Mouse (Mus musculus): Measurements from ENCODE around the gene Bod1. TPM values are rescaled to one million over a fixed set of nuclear protein-coding genes. Genes with fewer than 3 reads are reported as not detected.

The Bod1 gene
- total and polyA plus RNA-seq, 2 experiments from 2014 or later, result 69.9 to 96.1 TPM

DNA sequence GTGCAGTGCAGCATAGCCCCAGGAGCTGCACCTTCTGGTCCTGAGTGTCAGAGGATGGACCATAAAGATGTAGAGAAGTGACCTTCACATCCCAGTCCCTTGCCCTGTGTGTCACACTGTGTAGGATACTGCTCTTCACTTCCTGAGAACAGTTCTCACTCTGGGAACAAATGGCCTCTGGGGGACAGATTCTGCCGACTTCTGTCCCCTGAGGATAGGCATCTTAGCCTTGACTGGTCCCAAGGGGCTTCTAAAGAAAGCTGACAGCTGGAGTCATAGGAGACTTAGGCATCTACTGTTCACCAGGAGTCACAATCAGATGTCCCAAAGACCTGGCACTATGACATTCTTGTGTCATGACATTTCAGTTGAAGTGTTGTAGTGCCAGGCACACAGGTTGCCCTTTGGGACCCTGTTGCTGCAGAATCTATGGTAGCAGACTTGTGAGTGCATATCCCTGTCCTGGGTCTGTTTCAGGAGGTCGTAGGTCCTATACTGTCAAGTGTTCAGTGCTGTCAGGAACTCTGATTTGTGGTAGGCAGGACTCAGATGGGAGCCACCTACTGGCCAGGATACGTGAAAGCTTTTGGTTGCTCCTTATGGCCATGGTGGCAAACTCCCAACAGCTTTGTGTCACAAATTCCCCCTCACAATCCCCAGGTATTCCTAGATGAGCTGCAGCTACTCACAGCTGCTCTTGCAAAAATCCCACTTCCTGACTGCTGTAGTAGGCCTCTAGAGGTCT lies 30.4 kb downstream of the Bod1 start:
- H3K27ac ChIP-seq (ENCODE audit: low read depth), result no peak overlapping the region
- no peaks in the 10 kb centered on the region for H3K27me3 ChIP-seq (ENCODE audit: control insufficient read depth, insufficient read depth, low read length)
- DNase-seq (ENCODE audit: low spot score), result peak; percentile 19
- no peak for ATAC-seq (ENCODE audit: insufficient read depth, low read depth)
- 35% methylated on average over 3 of the region's 3 CpGs for WGBS
- no peaks in the 10 kb centered on the region for H3K9me3 ChIP-seq (replicated peaks; ENCODE audit: control insufficient read depth, low read length)
- no peaks in the 10 kb centered on the region for H3K4me1 ChIP-seq (ENCODE audit: control insufficient read depth, insufficient read depth)
- H3K4me2 ChIP-seq (ENCODE audit: low read depth, low read length), result no peak overlapping the region
- H3K4me3 ChIP-seq (ENCODE audit: low read depth, low read length), result no peak overlapping the region
- TF ChIP-seq EP300 (IDR thresholded peaks at IDR 0.05; ENCODE audit: low read depth) (no peak), CTCF (IDR thresholded peaks at IDR 0.05; ENCODE audit: low read depth) (peak; percentile 47)
- H3K36me3 ChIP-seq (replicated peaks; ENCODE audit: control insufficient read depth, insufficient read depth, low read length), result no peaks in the 10 kb centered on the region
- H3K9ac ChIP-seq (replicated peaks; ENCODE audit: low read depth, low read length), result no peak overlapping the region

DNA sequence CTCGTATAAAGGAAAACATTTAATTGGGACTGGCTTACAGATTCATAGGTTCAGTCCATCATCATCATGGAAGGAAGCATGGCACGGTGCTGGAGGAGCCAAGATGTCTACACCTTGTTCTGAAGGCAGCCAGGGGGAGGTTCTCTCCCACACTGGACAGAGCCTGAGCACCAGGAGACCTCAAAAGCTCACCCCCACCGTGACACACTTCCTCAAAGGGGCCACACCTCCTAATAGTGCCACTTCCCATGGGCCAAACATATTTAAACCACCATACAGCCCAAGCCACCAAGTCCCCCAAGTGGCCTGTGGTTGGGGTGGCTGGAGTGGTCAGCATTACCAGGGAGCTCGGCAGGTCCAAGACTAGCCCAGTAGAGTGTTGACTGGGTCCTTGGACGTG lies 31.5 kb downstream of the Bod1 start:
- H3K36me3 ChIP-seq (replicated peaks; ENCODE audit: control insufficient read depth, insufficient read depth, low read length), result no peaks in the 10 kb centered on the region
- DNase-seq (ENCODE audit: low spot score), result no peak

DNA sequence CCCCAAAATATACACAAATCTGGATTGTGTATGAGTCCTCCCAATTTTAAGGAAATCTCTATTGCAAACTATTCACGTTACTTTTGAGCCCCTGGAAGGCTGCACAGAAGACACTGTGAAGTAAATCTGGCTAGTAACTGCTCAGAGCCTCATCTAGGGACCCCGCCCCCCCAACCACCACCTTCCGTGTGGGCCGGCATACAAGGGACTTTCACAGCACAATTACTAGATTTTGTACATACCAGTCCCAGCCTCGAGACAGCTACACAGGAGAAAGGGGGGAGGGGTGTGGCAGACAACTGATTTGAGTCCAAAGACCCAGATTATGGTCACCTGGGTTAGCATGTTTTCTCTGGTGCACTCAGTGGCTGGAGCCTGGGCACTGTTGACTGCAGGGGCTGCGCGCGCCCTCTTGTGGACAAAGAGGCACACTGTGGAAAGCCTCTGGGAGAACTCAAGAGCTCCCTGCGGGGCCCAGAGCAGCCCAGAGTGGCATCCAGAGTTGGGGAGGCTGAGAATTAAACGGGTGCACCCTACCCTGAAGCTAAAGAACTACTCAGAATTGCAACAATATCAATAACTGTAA lies 33.8 kb downstream of the Bod1 start:
- Histone ChIP-seq H3K9ac (replicated peaks; ENCODE audit: low read depth, low read length) (no peak overlapping the region), H3K4me1 (ENCODE audit: control insufficient read depth, insufficient read depth) (no peaks in the 10 kb centered on the region), H3K36me3 (replicated peaks; ENCODE audit: control insufficient read depth, insufficient read depth, low read length) (no peaks in the 10 kb centered on the region), H3K27ac (ENCODE audit: low read depth) (no peak overlapping the region), H3K4me2 (ENCODE audit: low read depth, low read length) (no peak overlapping the region), H3K4me3 (ENCODE audit: low read depth, low read length) (no peak overlapping the region), H3K9me3 (replicated peaks; ENCODE audit: control insufficient read depth, low read length) (no peaks in the 10 kb centered on the region), H3K27me3 (ENCODE audit: control insufficient read depth, insufficient read depth, low read length) (no peaks in the 10 kb centered on the region)
- DNase-seq (ENCODE audit: low spot score) (peak; percentile 67), ATAC-seq (ENCODE audit: insufficient read depth, low read depth) (peak; percentile 75)
- WGBS, result 28% methylated on average over 10 of the region's 10 CpGs
- TF ChIP-seq EP300 (IDR thresholded peaks at IDR 0.05; ENCODE audit: low read depth) (no peak), CTCF (IDR thresholded peaks at IDR 0.05; ENCODE audit: low read depth) (peak; percentile 91)

More for the DNA sequence above, 31.5 kb downstream of the Bod1 start:
- Histone ChIP-seq H3K4me3 (ENCODE audit: low read depth, low read length) (no peak overlapping the region), H3K9ac (replicated peaks; ENCODE audit: low read depth, low read length) (no peak overlapping the region), H3K27me3 (ENCODE audit: control insufficient read depth, insufficient read depth, low read length) (no peaks in the 10 kb centered on the region), H3K9me3 (replicated peaks; ENCODE audit: control insufficient read depth, low read length) (no peaks in the 10 kb centered on the region), H3K4me1 (ENCODE audit: control insufficient read depth, insufficient read depth) (no peaks in the 10 kb centered on the region), H3K4me2 (ENCODE audit: low read depth, low read length) (no peak overlapping the region), H3K27ac (ENCODE audit: low read depth) (no peak overlapping the region)
- TF ChIP-seq CTCF (IDR thresholded peaks at IDR 0.05; ENCODE audit: low read depth) (no peak), EP300 (IDR thresholded peaks at IDR 0.05; ENCODE audit: low read depth) (no peak)
- 74% methylated on average over 5 of the region's 5 CpGs for WGBS
- ATAC-seq (ENCODE audit: insufficient read depth, low read depth), result no peak

DNA sequence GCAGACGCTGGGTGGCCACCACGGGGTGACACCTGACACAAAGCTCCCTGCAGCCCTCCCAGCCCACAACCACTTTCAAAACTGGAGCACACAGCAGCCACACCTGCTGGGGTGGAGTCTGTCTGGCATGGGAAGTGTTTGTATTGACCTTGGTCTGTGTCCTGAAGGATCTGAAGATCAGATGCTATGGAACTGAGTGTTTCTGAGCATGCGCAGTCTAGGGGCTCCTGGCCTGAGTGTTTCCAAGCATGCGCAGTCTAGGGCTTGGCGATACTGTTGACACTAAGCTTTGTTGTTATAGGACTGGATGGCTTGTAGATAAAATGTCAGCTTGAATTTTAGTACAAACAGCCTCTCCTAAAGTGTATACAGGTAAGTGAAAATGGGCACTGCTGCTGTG lies 43.0 kb downstream of the Bod1 start:
- H3K27ac ChIP-seq (ENCODE audit: low read depth), result no peak overlapping the region
- H3K4me1 ChIP-seq (ENCODE audit: control insufficient read depth, insufficient read depth), result no peaks in the 10 kb centered on the region
- 82% methylated on average over 5 of the region's 5 CpGs for WGBS
- H3K9ac ChIP-seq (replicated peaks; ENCODE audit: low read depth, low read length), result no peak overlapping the region
- H3K9me3 ChIP-seq (replicated peaks; ENCODE audit: control insufficient read depth, low read length), result no peaks in the 10 kb centered on the region
- DNase-seq (ENCODE audit: low spot score) (no peak), ATAC-seq (ENCODE audit: insufficient read depth, low read depth) (no peak)
- no peaks in the 10 kb centered on the region for H3K36me3 ChIP-seq (replicated peaks; ENCODE audit: control insufficient read depth, insufficient read depth, low read length)
- H3K27me3 ChIP-seq (ENCODE audit: control insufficient read depth, insufficient read depth, low read length), result no peaks in the 10 kb centered on the region
- TF ChIP-seq CTCF (IDR thresholded peaks at IDR 0.05; ENCODE audit: low read depth), result no peak
- no peak for TF ChIP-seq EP300 (IDR thresholded peaks at IDR 0.05; ENCODE audit: low read depth)
- H3K4me2 ChIP-seq (ENCODE audit: low read depth, low read length), result no peak overlapping the region
- H3K4me3 ChIP-seq (ENCODE audit: low read depth, low read length), result no peak overlapping the region

DNA sequence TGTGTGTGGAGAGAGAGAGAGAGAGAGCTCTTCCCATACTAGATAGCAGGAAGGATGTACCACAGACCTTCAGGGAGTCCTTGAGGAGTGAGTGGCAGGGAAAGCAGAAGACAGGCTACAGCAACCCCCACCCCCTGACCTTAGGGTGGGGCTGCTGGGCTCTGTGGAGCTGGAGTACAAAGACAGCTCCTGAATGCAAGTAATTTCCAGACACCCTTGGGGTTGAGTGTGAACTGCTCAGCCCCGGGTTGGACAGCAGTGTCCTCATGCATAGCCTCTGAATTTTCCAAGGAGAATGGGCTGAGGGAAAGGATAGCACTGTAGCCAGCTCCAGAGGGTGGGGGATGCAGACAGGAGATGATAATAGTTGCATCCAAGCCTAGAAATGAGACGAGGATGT lies 50.9 kb downstream of the Bod1 start:
- TF ChIP-seq CTCF (IDR thresholded peaks at IDR 0.05; ENCODE audit: low read depth) (no peak), EP300 (IDR thresholded peaks at IDR 0.05; ENCODE audit: low read depth) (no peak)
- Histone ChIP-seq H3K27ac (ENCODE audit: low read depth) (no peak overlapping the region), H3K9me3 (replicated peaks; ENCODE audit: control insufficient read depth, low read length) (no peaks in the 10 kb centered on the region), H3K4me2 (ENCODE audit: low read depth, low read length) (no peak overlapping the region), H3K4me1 (ENCODE audit: control insufficient read depth, insufficient read depth) (peaks cover 17% of the 10 kb centered on the region), H3K9ac (replicated peaks; ENCODE audit: low read depth, low read length) (no peak overlapping the region), H3K27me3 (ENCODE audit: control insufficient read depth, insufficient read depth, low read length) (no peaks in the 10 kb centered on the region), H3K36me3 (replicated peaks; ENCODE audit: control insufficient read depth, insufficient read depth, low read length) (no peaks in the 10 kb centered on the region), H3K4me3 (ENCODE audit: low read depth, low read length) (no peak overlapping the region)
- DNase-seq (ENCODE audit: low spot score) (no peak), ATAC-seq (ENCODE audit: insufficient read depth, low read depth) (no peak)
- 46% methylated on average over 2 of the region's 2 CpGs for WGBS

Data from heart, postnatal 0 days (tissue).